Comparison of ENCODE assay signal across 18 mouse cellular contexts in the genomic region with DNA sequence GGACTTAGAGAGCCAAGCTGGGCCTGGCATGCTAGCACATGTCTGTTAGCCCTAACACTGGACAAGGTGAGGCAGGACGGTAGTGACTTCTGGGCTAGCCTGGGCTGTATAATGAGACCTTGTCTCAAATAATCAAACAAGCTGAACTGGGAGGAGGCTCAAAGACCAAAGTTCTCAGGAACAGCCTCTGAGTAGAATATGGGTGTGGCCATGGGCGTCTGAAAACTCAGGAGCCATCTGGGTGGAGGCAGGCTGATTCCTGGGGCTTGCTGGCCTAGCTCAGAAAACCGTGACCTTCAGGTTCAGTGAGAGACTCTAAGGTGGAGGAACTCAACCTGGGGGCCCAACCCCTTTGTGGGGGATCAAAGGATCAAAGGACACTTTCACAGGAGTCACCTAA. TPM values are rescaled to one million over a fixed set of nuclear protein-coding genes. Genes with fewer than 3 reads are reported as not detected.
DNase-seq lines count a peak whose midpoint lies in the region; ATAC-seq and TF ChIP-seq lines count a peak whose summit lies in the region.
"Had no signal": no experiment of that assay in that cellular context is flagged by ENCODE, and none has a peak within 500 bp of the region (broad histone marks: within the 10 kb centered on the region; RNA-seq: fewer than 3 reads in every experiment).

No protein-coding gene starts in this region.

- no peak overlapping the region for H3K4me2 ChIP-seq in intestine, postnatal 0 days (replicated peaks; ENCODE audit: low read depth)
- peak overlapping the region; percentile 22; the same call in 1 of the 2 replicates for H3K4me2 ChIP-seq in liver, embryonic 16.5 days (ENCODE audit: low read depth, low read length)
- no peak overlapping the region for H3K4me2 ChIP-seq in lung, postnatal 0 days (replicated peaks; ENCODE audit: low read depth, low read length)
- H3K4me2 ChIP-seq: hindbrain, embryonic 12.5 days; lung, embryonic 15.5 days; midbrain, embryonic 15.5 days had no signal

- no peak overlapping the region for H3K9ac ChIP-seq in intestine, postnatal 0 days (ENCODE audit: low read depth, low read length)
- no peak overlapping the region for H3K9ac ChIP-seq in liver, embryonic 16.5 days (ENCODE audit: low read depth, low read length)
- no peak overlapping the region for H3K9ac ChIP-seq in lung, postnatal 0 days (replicated peaks; ENCODE audit: low read depth)
- H3K9ac ChIP-seq: hindbrain, embryonic 12.5 days; lung, embryonic 15.5 days; midbrain, embryonic 15.5 days had no signal

- no peak for ATAC-seq in G1E (ENCODE audit: extremely low read depth, insufficient number of reproducible peaks, low FRiP score, poor library complexity, severe bottlenecking)
- peak; percentile 79 for ATAC-seq in intestine, postnatal 0 days
- ATAC-seq in liver, embryonic 16.5 days (ENCODE audit: low read depth), result 0 out of 2 replicates have a peak, but pooled peaks have one; percentile 51
- ATAC-seq in lung, postnatal 0 days, result no peak
- ATAC-seq: midbrain, embryonic 15.5 days had no signal

- peaks cover 55% of the 10 kb centered on the region for H3K4me1 ChIP-seq in G1E (ENCODE audit: insufficient read depth, low read depth, low read length)
- no peaks in the 10 kb centered on the region for H3K4me1 ChIP-seq in intestine, postnatal 0 days (replicated peaks; ENCODE audit: control insufficient read depth, insufficient read depth, low read length)
- peaks cover 24% of the 10 kb centered on the region for H3K4me1 ChIP-seq in liver, embryonic 16.5 days (ENCODE audit: control insufficient read depth, low read depth, low read length)
- H3K4me1 ChIP-seq in lung, postnatal 0 days (ENCODE audit: insufficient read depth, low read depth, low read length), result peaks cover 4% of the 10 kb centered on the region; the same call in 1 of the 2 replicates
- H3K4me1 ChIP-seq: hindbrain, embryonic 12.5 days; midbrain, embryonic 15.5 days had no signal

- H3K27ac ChIP-seq in intestine, postnatal 0 days (ENCODE audit: low read depth, low read length), result no peak overlapping the region; the same call in 1 of the 2 replicates
- H3K27ac ChIP-seq in liver, embryonic 16.5 days (ENCODE audit: low read length), result no peak overlapping the region
- no peak overlapping the region for H3K27ac ChIP-seq in lung, postnatal 0 days (ENCODE audit: low read length)
- H3K27ac ChIP-seq: hindbrain, embryonic 12.5 days; lung, embryonic 15.5 days; midbrain, embryonic 15.5 days had no signal

- peak; percentile 17 for DNase-seq in G1E (ENCODE audit: low spot score)
- DNase-seq in c-Kit-negative CD71-positive TER-119-positive erythroid progenitor cells, embryonic 14.5 days (ENCODE audit: low read depth, low spot score), result peak; percentile 38
- no peak for DNase-seq in lung, postnatal 0 days (ENCODE audit: low spot score)
- no peak for DNase-seq in gastrocnemius, adult 8-10 months (ENCODE audit: low spot score in 2 of 2)
- DNase-seq in left cerebral cortex, postnatal 4 days, result no peak
- DNase-seq: adrenal gland, postnatal 10 days; cerebellum, postnatal 10 days; gastrocnemius, postnatal 25 days; heart, postnatal 10 days; kidney, adult 11 months; retina, postnatal 1 day had no signal

- no peaks in the 10 kb centered on the region for H3K27me3 ChIP-seq in G1E (ENCODE audit: insufficient read depth, low read length)
- no peaks in the 10 kb centered on the region for H3K27me3 ChIP-seq in intestine, postnatal 0 days (replicated peaks; ENCODE audit: control insufficient read depth, insufficient read depth, low read length)
- no peaks in the 10 kb centered on the region for H3K27me3 ChIP-seq in liver, embryonic 16.5 days (ENCODE audit: control insufficient read depth, insufficient read depth, low read depth, low read length)
- H3K27me3 ChIP-seq in lung, postnatal 0 days (replicated peaks; ENCODE audit: insufficient read depth, low read length), result no peaks in the 10 kb centered on the region
- H3K27me3 ChIP-seq: hindbrain, embryonic 12.5 days; lung, embryonic 15.5 days; midbrain, embryonic 15.5 days had no signal

- intact Hi-C loops in left cerebral cortex, postnatal 4 days (cut with DNase I), result no loop called here

- no peak for TF ChIP-seq EP300 in lung, postnatal 0 days (IDR thresholded peaks at IDR 0.05)

- no peak for TF ChIP-seq CTCF in G1E (IDR thresholded peaks at IDR 0.05; ENCODE audit: low read depth, low read length)
- TF ChIP-seq CTCF in intestine, postnatal 0 days (IDR thresholded peaks at IDR 0.05; ENCODE audit: low read depth), result no peak
- no peak for TF ChIP-seq CTCF in lung, postnatal 0 days (IDR thresholded peaks at IDR 0.05)

- H3K9me3 ChIP-seq in G1E (replicated peaks), result no peaks in the 10 kb centered on the region
- no peaks in the 10 kb centered on the region for H3K9me3 ChIP-seq in intestine, postnatal 0 days (ENCODE audit: control insufficient read depth)
- no peaks in the 10 kb centered on the region for H3K9me3 ChIP-seq in liver, embryonic 16.5 days (replicated peaks; ENCODE audit: control insufficient read depth, low read length)
- H3K9me3 ChIP-seq in lung, postnatal 0 days (ENCODE audit: low read length), result no peaks in the 10 kb centered on the region
- H3K9me3 ChIP-seq: hindbrain, embryonic 12.5 days; lung, embryonic 15.5 days; midbrain, embryonic 15.5 days had no signal

- 30% methylated on average over 3 of the region's 3 CpGs for WGBS in intestine, postnatal 0 days
- 33% methylated on average over 3 of the region's 3 CpGs for WGBS in liver, embryonic 16.5 days (ENCODE audit: insufficient replicate concordance)
- WGBS in lung, postnatal 0 days, result 72% methylated on average over 3 of the region's 3 CpGs

- no peak overlapping the region for H3K4me3 ChIP-seq in G1E (ENCODE audit: low read depth, low read length)
- H3K4me3 ChIP-seq in intestine, postnatal 0 days (ENCODE audit: low read depth, low read length), result no peak overlapping the region
- H3K4me3 ChIP-seq in liver, embryonic 16.5 days (ENCODE audit: low read depth, low read length), result no peak overlapping the region
- no peak overlapping the region for H3K4me3 ChIP-seq in lung, postnatal 0 days (ENCODE audit: low read depth, low read length)
- H3K4me3 ChIP-seq: hindbrain, embryonic 12.5 days; lung, embryonic 15.5 days; midbrain, embryonic 15.5 days had no signal

- H3K36me3 ChIP-seq in G1E (replicated peaks), result peaks cover 42% of the 10 kb centered on the region
- H3K36me3 ChIP-seq in intestine, postnatal 0 days (ENCODE audit: control insufficient read depth, insufficient read depth), result peaks cover 43% of the 10 kb centered on the region
- no peaks in the 10 kb centered on the region for H3K36me3 ChIP-seq in liver, embryonic 16.5 days (ENCODE audit: control insufficient read depth, insufficient read depth)
- no peaks in the 10 kb centered on the region for H3K36me3 ChIP-seq in lung, postnatal 0 days (ENCODE audit: insufficient read depth, low read length)
- H3K36me3 ChIP-seq: hindbrain, embryonic 12.5 days; lung, embryonic 15.5 days; midbrain, embryonic 15.5 days had no signal

RNA-seq across cellular contexts. Expression of a gene that starts 13.4 kb away (rescaled TPM):
- 7.4 and 21.2 TPM in 2 replicates for total RNA-seq in G1E (2014; fragmentation: Nextera tagmentation)
- 10.9 and 11.7 TPM in 2 replicates for total RNA-seq in G1E (2017)
- 10.2 and 13.7 TPM in 2 replicates for polyA plus RNA-seq in G1E (2012)
- polyA plus RNA-seq in intestine, postnatal 0 days (2015; fragmentation: Nextera tagmentation; extraction: Ambion mirVana), result 21.2 and 26.1 TPM in 2 replicates
- polyA plus RNA-seq in liver, embryonic 16.5 days (2015; fragmentation: Nextera tagmentation; extraction: Ambion mirVana), result 12.4 and 13.2 TPM in 2 replicates
- 15.6 and 16.1 TPM in 2 replicates for polyA plus RNA-seq in lung, postnatal 0 days (2015; fragmentation: Nextera tagmentation; extraction: Ambion mirVana)
- total RNA-seq in gastrocnemius, adult 8-10 months (2022), result 1 to 10 TPM; 3.3 to 7.4 (median 4.7) TPM
- total RNA-seq in left cerebral cortex, postnatal 4 days (2021), result 1 to 10 TPM; 7.9 to 8.1 TPM

RNA-seq across cellular contexts. Expression of a gene that starts 27.9 kb away (rescaled TPM):
- 9.0 and 12.5 TPM in 2 replicates for total RNA-seq in G1E (2014; fragmentation: Nextera tagmentation)
- 25.4 and 26.1 TPM in 2 replicates for total RNA-seq in G1E (2017)
- 6.4 and 7.9 TPM in 2 replicates for polyA plus RNA-seq in G1E (2012)
- 18.4 and 20.6 TPM in 2 replicates for polyA plus RNA-seq in intestine, postnatal 0 days (2015; fragmentation: Nextera tagmentation; extraction: Ambion mirVana)
- 9.0 and 9.1 TPM in 2 replicates for polyA plus RNA-seq in liver, embryonic 16.5 days (2015; fragmentation: Nextera tagmentation; extraction: Ambion mirVana)
- 28.2 and 30.6 TPM in 2 replicates for polyA plus RNA-seq in lung, postnatal 0 days (2015; fragmentation: Nextera tagmentation; extraction: Ambion mirVana)
- total RNA-seq in gastrocnemius, adult 8-10 months (2022), result 1 to 10 TPM; 5.3 to 7.3 (median 6.2) TPM
- total RNA-seq in left cerebral cortex, postnatal 4 days (2021), result 10 to 100 TPM; 50.0 to 61.8 TPM

RNA-seq across cellular contexts. Expression of a gene that starts 45.2 kb away (rescaled TPM):
- total RNA-seq in G1E (2014; fragmentation: Nextera tagmentation) (20.9 and 26.3 TPM in 2 replicates), G1E (2017) (72.0 and 81.3 TPM in 2 replicates)
- polyA plus RNA-seq in G1E (2012), result 33.1 and 34.5 TPM in 2 replicates
- 1.1 and 1.5 TPM in 2 replicates for polyA plus RNA-seq in intestine, postnatal 0 days (2015; fragmentation: Nextera tagmentation; extraction: Ambion mirVana)
- 0.40 and 0.47 TPM in 2 replicates for polyA plus RNA-seq in liver, embryonic 16.5 days (2015; fragmentation: Nextera tagmentation; extraction: Ambion mirVana)
- polyA plus RNA-seq in lung, postnatal 0 days (2015; fragmentation: Nextera tagmentation; extraction: Ambion mirVana), result 1.1 and 1.3 TPM in 2 replicates
- total RNA-seq in gastrocnemius, adult 8-10 months (2022), result 10 to 100 TPM; 41.0 to 65.6 (median 53.0) TPM
- total RNA-seq in left cerebral cortex, postnatal 4 days (2021), result 10 to 100 TPM; 95.0 to 98.1 TPM

RNA-seq across cellular contexts. Expression of a gene that starts 47.1 kb away (rescaled TPM):
- total RNA-seq in G1E (2014; fragmentation: Nextera tagmentation), result 186 and 193 TPM in 2 replicates
- total RNA-seq in G1E (2017), result 167 and 180 TPM in 2 replicates
- polyA plus RNA-seq in G1E (2012), result 29.2 and 42.6 TPM in 2 replicates
- polyA plus RNA-seq in intestine, postnatal 0 days (2015; fragmentation: Nextera tagmentation; extraction: Ambion mirVana), result 185 and 187 TPM in 2 replicates
- polyA plus RNA-seq in liver, embryonic 16.5 days (2015; fragmentation: Nextera tagmentation; extraction: Ambion mirVana), result 77.9 and 78.0 TPM in 2 replicates
- 215 and 225 TPM in 2 replicates for polyA plus RNA-seq in lung, postnatal 0 days (2015; fragmentation: Nextera tagmentation; extraction: Ambion mirVana)
- total RNA-seq in gastrocnemius, adult 8-10 months (2022), result 10 to 100 TPM; 37.5 to 44.8 (median 44.1) TPM
- 100 to 1,000 TPM; 166 to 181 TPM for total RNA-seq in left cerebral cortex, postnatal 4 days (2021)

RNA-seq across cellular contexts. Expression of a gene that starts 51.1 kb away (rescaled TPM):
- total RNA-seq in G1E (2014; fragmentation: Nextera tagmentation) (not detected in 2 replicates), G1E (2017) (0.16 TPM in 1 of 2 replicates, not detected in the other)
- polyA plus RNA-seq in G1E (2012), result not detected in 2 replicates
- 0.33 TPM in 1 of 2 replicates, not detected in the other for polyA plus RNA-seq in intestine, postnatal 0 days (2015; fragmentation: Nextera tagmentation; extraction: Ambion mirVana)
- polyA plus RNA-seq in liver, embryonic 16.5 days (2015; fragmentation: Nextera tagmentation; extraction: Ambion mirVana), result not detected in 2 replicates
- 0.18 TPM in 1 of 2 replicates, not detected in the other for polyA plus RNA-seq in lung, postnatal 0 days (2015; fragmentation: Nextera tagmentation; extraction: Ambion mirVana)
- total RNA-seq in gastrocnemius, adult 8-10 months (2022), result not detected
- under 1 TPM in 1 of 2 experiments, not detected in 1; 0.28 TPM for total RNA-seq in left cerebral cortex, postnatal 4 days (2021)
- total RNA-seq: adrenal gland, postnatal 10 days; gastrocnemius, postnatal 25 days; heart, postnatal 10 days had no signal
- polyA plus RNA-seq: embryonic facial prominence, embryonic 14.5 days; forebrain, embryonic 11.5 days; lung, embryonic 15.5 days had no signal

Comparison
In these comparisons a context has a peak if more than half of its experiments do, and no peak if none do; other contexts are left out.
1. ATAC-seq: peak in intestine, postnatal 0 days (single experiment) and liver, embryonic 16.5 days (single experiment); none in G1E (single experiment) and lung, postnatal 0 days (single experiment).
2. DNase-seq: peak in G1E (single experiment) and c-Kit-negative CD71-positive TER-119-positive erythroid progenitor cells, embryonic 14.5 days (single experiment); none in lung, postnatal 0 days (single experiment), gastrocnemius, adult 8-10 months (0 of 2) and left cerebral cortex, postnatal 4 days (single experiment).
3. RNA of a gene that starts 45.2 kb away (polyA plus RNA-seq): 33.1 to 34.5 TPM in G1E; 1.1 to 1.3 TPM in lung, postnatal 0 days, 1.1 to 1.5 TPM in intestine, postnatal 0 days and 0.40 to 0.47 TPM in liver, embryonic 16.5 days; every median in the first group is over 10 times any median in the second.